Mouse (Mus musculus) neural tube, embryonic 14.5 days (tissue): ENCODE measurements around the gene Ccdc7a. TPM values are rescaled to one million over a fixed set of nuclear protein-coding genes. Genes with fewer than 3 reads are reported as not detected.

Source experiments
- ATAC-seq: fragments of 200-750 bp; cut with Nextera tagmentation; 2 replicates; pipeline ENCODE4 v1.8.0; 2017; ENCODE audit warnings: low read depth, mild to moderate bottlenecking, moderate TSS enrichment, moderate library complexity
- H3K27ac ChIP-seq: fragments of 300-500 bp; sonication (generic); 2 replicates; pipeline ENCODE4 v1.5.1; 2014; ENCODE audit warnings: low read depth, mild to moderate bottlenecking, control low read depth, low read length, moderate library complexity, mixed read lengths
- H3K27me3 ChIP-seq: fragments of 300-500 bp; sonication (generic); 2 replicates; pipeline ENCODE4 v1.6.1; 2014; ENCODE audit warnings: low read length; ENCODE audit not compliant: control insufficient read depth, insufficient read depth
- H3K36me3 ChIP-seq: fragments of 300-500 bp; sonication (generic); 2 replicates; pipeline ENCODE4 v1.6.1; 2014; ENCODE audit warnings: low read length, mixed read lengths; ENCODE audit not compliant: control insufficient read depth, insufficient read depth
- H3K4me1 ChIP-seq: fragments of 300-500 bp; sonication (generic); 2 replicates; pipeline ENCODE4 v1.6.1; 2014; ENCODE audit warnings: low read length; ENCODE audit not compliant: control insufficient read depth, insufficient read depth
- H3K4me2 ChIP-seq: fragments of 300-500 bp; sonication (generic); 2 replicates; pipeline ENCODE4 v1.6.1; 2014; ENCODE audit warnings: mild to moderate bottlenecking, low read depth, low read length, control low read depth
- H3K4me3 ChIP-seq: fragments of 300-500 bp; sonication (generic); 2 replicates; pipeline ENCODE4 v1.5.1; 2014; ENCODE audit warnings: low read depth, low read length, control low read depth, mixed read lengths
- H3K9ac ChIP-seq: fragments of 300-500 bp; sonication (generic); replicated peaks from 2 replicates; pipeline ENCODE4 v1.6.1; 2014; ENCODE audit warnings: low read depth, mild to moderate bottlenecking, control low read depth, low read length, mixed read lengths
- H3K9me3 ChIP-seq: fragments of 300-500 bp; sonication (generic); 2 replicates; pipeline ENCODE4 v1.6.1; 2016; ENCODE audit warnings: low read length; ENCODE audit not compliant: control insufficient read depth
- WGBS: fragments of 180-500 bp; shearing (Covaris S2); extraction: QIAGEN DNeasy Blood & Tissue Kit; methylation state at CpG from one replicate; pipeline ENCODE4 v1.1.7; 2014; 5-methylcytosine and 5-hydroxymethylcytosine counted together
- polyA plus RNA-seq: library from polyadenylated mRNA; unstranded; fragments of >200 nt; fragmentation: Nextera tagmentation; extraction: Ambion mirVana; gene quantifications from 2 replicates; pipeline ENCODE4 v1.2.1, GENCODE M21; 2014

Gene Ccdc7a
- polyA plus RNA-seq, 1 experiment from 2014 or later = 0.23 TPM

GRCm38 (mm10) chr8:128798594-128798993 lies 266.7 kb downstream of the Ccdc7a start, which contains the start of gene Gm3952:
Gm3952 (minus strand) TSS chr8:128798694.
- Histone ChIP-seq H3K4me1 (no peaks in the 10 kb centered on the region), H3K9ac (no peak within 1 kb of the TSS), H3K4me3 (no peak within 1 kb of the TSS), H3K27ac (no peak within 1 kb of the TSS), H3K4me2 (no peak within 1 kb of the TSS), H3K27me3 (no peaks in the 10 kb centered on the region), H3K9me3 (no peaks in the 10 kb centered on the region), H3K36me3 (no peaks in the 10 kb centered on the region)
- WGBS = 69% methylated on average over 1 of the region's 1 CpGs
- no peak for ATAC-seq

GRCm38 (mm10) chr8:128735692-128736091 lies 329.6 kb downstream of the Ccdc7a start:
- Histone ChIP-seq H3K4me3 (no peak overlapping the region), H3K36me3 (peaks cover 28% of the 10 kb centered on the region; the same call in 1 of the 2 replicates)
- 97% methylated on average over 3 of the region's 3 CpGs for WGBS

GRCm38 (mm10) chr8:128734118-128734517 lies 331.2 kb downstream of the Ccdc7a start:
- Histone ChIP-seq H3K27me3 (no peaks in the 10 kb centered on the region), H3K4me3 (no peak overlapping the region), H3K4me2 (no peak overlapping the region), H3K27ac (no peak overlapping the region), H3K36me3 (peaks cover 36% of the 10 kb centered on the region; the same call in 1 of the 2 replicates), H3K4me1 (no peaks in the 10 kb centered on the region), H3K9ac (no peak overlapping the region), H3K9me3 (no peaks in the 10 kb centered on the region)
- no peak for ATAC-seq
- 96% methylated on average over 3 of the region's 3 CpGs for WGBS

More at GRCm38 (mm10) chr8:128735692-128736091, 329.6 kb downstream of the Ccdc7a start:
- Histone ChIP-seq H3K27me3 (no peaks in the 10 kb centered on the region), H3K27ac (no peak overlapping the region), H3K4me1 (no peaks in the 10 kb centered on the region), H3K4me2 (no peak overlapping the region), H3K9me3 (no peaks in the 10 kb centered on the region), H3K9ac (no peak overlapping the region)
- ATAC-seq = no peak

- Histone ChIP-seq H3K4me2 (no peak overlapping the region), H3K9ac (no peak overlapping the region), H3K9me3 (no peaks in the 10 kb centered on the region), H3K27me3 (no peaks in the 10 kb centered on the region), H3K36me3 (peaks cover 37% of the 10 kb centered on the region), H3K27ac (no peak overlapping the region), H3K4me3 (no peak overlapping the region), H3K4me1 (no peaks in the 10 kb centered on the region)
- WGBS = 28% methylated on average over 2 of the region's 2 CpGs
- ATAC-seq = peak; percentile 75; the same call in 1 of the 2 replicates
These were observed 333.1 kb downstream of the Ccdc7a start for GRCm38 (mm10) chr8:128732254-128732653.

- Histone ChIP-seq H3K9me3 (no peaks in the 10 kb centered on the region), H3K9ac (no peak overlapping the region), H3K36me3 (peaks cover 45% of the 10 kb centered on the region), H3K4me3 (no peak overlapping the region), H3K4me2 (no peak overlapping the region), H3K27ac (no peak overlapping the region), H3K27me3 (no peaks in the 10 kb centered on the region), H3K4me1 (no peaks in the 10 kb centered on the region)
- no peak for ATAC-seq
- 51% methylated on average over 1 of the region's 1 CpGs for WGBS
These were observed 338.1 kb downstream of the Ccdc7a start for GRCm38 (mm10) chr8:128727213-128727612.

- peak; percentile 77; the same call in 1 of the 2 replicates for ATAC-seq
- H3K36me3 ChIP-seq = peaks cover 47% of the 10 kb centered on the region
These were observed 340.5 kb downstream of the Ccdc7a start for GRCm38 (mm10) chr8:128724819-128725218.

GRCm38 (mm10) chr8:128716184-128716583 lies 349.1 kb downstream of the Ccdc7a start:
- no peak for ATAC-seq
- peaks cover 51% of the 10 kb centered on the region for H3K36me3 ChIP-seq

More at GRCm38 (mm10) chr8:128724819-128725218, 340.5 kb downstream of the Ccdc7a start:
- H3K27me3 ChIP-seq = no peaks in the 10 kb centered on the region
- H3K27ac ChIP-seq = no peak overlapping the region
- 71% methylated on average over 1 of the region's 1 CpGs for WGBS
- no peak overlapping the region for H3K4me3 ChIP-seq
- no peak overlapping the region for H3K4me2 ChIP-seq
- H3K4me1 ChIP-seq = no peaks in the 10 kb centered on the region
- no peak overlapping the region for H3K9ac ChIP-seq
- no peaks in the 10 kb centered on the region for H3K9me3 ChIP-seq

GRCm38 (mm10) chr8:128709261-128709660 lies 356.1 kb downstream of the Ccdc7a start:
- no peaks in the 10 kb centered on the region for H3K9me3 ChIP-seq
- peaks cover 26% of the 10 kb centered on the region for H3K36me3 ChIP-seq
- peak; percentile 54; the same call in 1 of the 2 replicates for ATAC-seq
- H3K4me1 ChIP-seq = no peaks in the 10 kb centered on the region
- H3K9ac ChIP-seq = no peak overlapping the region
- no peak overlapping the region for H3K4me2 ChIP-seq
- WGBS = 55% methylated on average over 3 of the region's 3 CpGs
- H3K4me3 ChIP-seq = no peak overlapping the region
- H3K27me3 ChIP-seq = no peaks in the 10 kb centered on the region
- no peak overlapping the region for H3K27ac ChIP-seq

More at GRCm38 (mm10) chr8:128716184-128716583, 349.1 kb downstream of the Ccdc7a start:
- Histone ChIP-seq H3K27ac (no peak overlapping the region), H3K4me1 (no peaks in the 10 kb centered on the region), H3K4me2 (no peak overlapping the region), H3K9ac (no peak overlapping the region), H3K4me3 (no peak overlapping the region), H3K9me3 (no peaks in the 10 kb centered on the region), H3K27me3 (no peaks in the 10 kb centered on the region)

GRCm38 (mm10) chr8:128704836-128705235 lies 360.5 kb downstream of the Ccdc7a start:
- no peak overlapping the region for H3K9ac ChIP-seq

More at GRCm38 (mm10) chr8:128704836-128705235, 360.5 kb downstream of the Ccdc7a start:
- Histone ChIP-seq H3K4me1 (no peaks in the 10 kb centered on the region), H3K9me3 (no peaks in the 10 kb centered on the region), H3K4me2 (no peak overlapping the region), H3K36me3 (peaks cover 7% of the 10 kb centered on the region; the same call in 1 of the 2 replicates), H3K27ac (no peak overlapping the region), H3K27me3 (no peaks in the 10 kb centered on the region), H3K4me3 (no peak overlapping the region)
- no peak for ATAC-seq
- 88% methylated on average over 2 of the region's 2 CpGs for WGBS
